Mouse (Mus musculus): ENCODE measurements around the gene Ager.

- peak; percentile 7; the same call in 1 of the 2 replicates for TF ChIP-seq CTCF (conservative IDR thresholded peaks at IDR 0.05; ENCODE audit: low read length)
- no peak for TF ChIP-seq POU5F1 (IDR thresholded peaks at IDR 0.05; ENCODE audit: borderline replicate concordance, low read length)
- no peak for TF ChIP-seq NANOG (IDR thresholded peaks at IDR 0.05; ENCODE audit: borderline replicate concordance, low read length)
These were observed 37.2 kb upstream of the Ager start for GRCm38 (mm10) chr17:34560438-34560837.
